ENCODE assay signal across 8 mouse cellular contexts in genomic region chr11:76846011-76846877, GRCm38 (mm10). TPM values are rescaled to one million over a fixed set of nuclear protein-coding genes. Genes with fewer than 3 reads are reported as not detected.
DNase-seq lines count a peak whose midpoint lies in the region; ATAC-seq and TF ChIP-seq lines count a peak whose summit lies in the region.

No protein-coding gene starts in this region.

- TF ChIP-seq CTCF in testis, adult 2 months (IDR thresholded peaks at IDR 0.05; ENCODE audit: control insufficient read depth, insufficient read depth, insufficient replicate concordance, low read depth, low read length), result no peak
- no peak for TF ChIP-seq CTCF in heart, adult 2 months (IDR thresholded peaks at IDR 0.05)

- no peaks in the 10 kb centered on the region for H3K36me3 ChIP-seq in testis, adult 2 months (ENCODE audit: control insufficient read depth, insufficient read depth, low read length)
- peaks cover 18% of the 10 kb centered on the region for H3K36me3 ChIP-seq in heart, adult 2 months (ENCODE audit: control insufficient read depth, insufficient read depth, low read length)
- H3K36me3 ChIP-seq in kidney, embryonic 14.5 days (ENCODE audit: control insufficient read depth, insufficient read depth, low read length), result no peaks in the 10 kb centered on the region

- TF ChIP-seq POLR2A in testis, adult 2 months (IDR thresholded peaks at IDR 0.05; ENCODE audit: control insufficient read depth, low read depth, low read length), result no peak
- TF ChIP-seq POLR2A in heart, adult 2 months (IDR thresholded peaks at IDR 0.05; ENCODE audit: insufficient read depth, low read depth, low read length), result no peak

- peak overlapping the region; percentile 89 for H3K9ac ChIP-seq in heart, adult 2 months (ENCODE audit: low read depth, low read length)
- peak overlapping the region; percentile 96 for H3K9ac ChIP-seq in kidney, embryonic 14.5 days (ENCODE audit: low read depth, low read length)

- no peaks in the 10 kb centered on the region for H3K27me3 ChIP-seq in testis, adult 2 months (ENCODE audit: control insufficient read depth, insufficient read depth, low read length)
- no peaks in the 10 kb centered on the region for H3K27me3 ChIP-seq in heart, adult 2 months (ENCODE audit: control insufficient read depth, insufficient read depth, low read length)
- no peaks in the 10 kb centered on the region for H3K27me3 ChIP-seq in kidney, embryonic 14.5 days (ENCODE audit: control insufficient read depth, insufficient read depth, low read length)

- no peaks in the 10 kb centered on the region for H3K9me3 ChIP-seq in kidney, embryonic 14.5 days (ENCODE audit: control insufficient read depth, low read length)

- H3K4me2 ChIP-seq in kidney, embryonic 14.5 days (replicated peaks; ENCODE audit: low read depth, low read length), result peak overlapping the region; percentile 98

- no peak for TF ChIP-seq EP300 in heart, adult 2 months (IDR thresholded peaks at IDR 0.05; ENCODE audit: insufficient read depth, low read depth, low read length)

- no peaks in the 10 kb centered on the region for H3K79me2 ChIP-seq in heart, adult 2 months (replicated peaks; ENCODE audit: control insufficient read depth, insufficient read depth, low read length)

- ATAC-seq in kidney, embryonic 14.5 days (ENCODE audit: low FRiP score, low TSS enrichment), result peak; percentile 54

- intact Hi-C loops in heart, adult 2 months (cut with DNase I), result loop anchor here (2.0 to 5.0 kb wide), 3 partner anchors 37 to 101 kb away; no protein-coding TSS in a partner anchor

- H3K4me3 ChIP-seq in testis, adult 2 months (ENCODE audit: control insufficient read depth, low read depth, low read length), result peak overlapping the region; percentile 96
- H3K4me3 ChIP-seq in heart, adult 2 months, result peak overlapping the region; percentile 97
- peak overlapping the region; percentile 88 for H3K4me3 ChIP-seq in kidney, embryonic 14.5 days (ENCODE audit: low read length)

- no peak for DNase-seq in testis, postnatal 14 days (ENCODE audit: low spot score)
- DNase-seq in cerebellum, postnatal 14 days, result peak; percentile 59
- DNase-seq in heart, adult 2 months, result peak; percentile 47 to 60
- DNase-seq in lung, postnatal 14 days, result peak; percentile 31
- peak; percentile 29 for DNase-seq in right cerebral cortex, postnatal 14 days
- DNase-seq in ovary, adult 18-20 months (ENCODE audit: low spot score), result no peak

- under 1% methylated on average over 90 of the region's 90 CpGs for WGBS in heart, adult 2 months
- WGBS in kidney, embryonic 14.5 days, result under 1% methylated on average over 77 of the region's 90 CpGs

- peaks cover 2% of the 10 kb centered on the region for H3K4me1 ChIP-seq in testis, adult 2 months (ENCODE audit: control insufficient read depth, insufficient read depth, low read length)
- peaks cover 2% of the 10 kb centered on the region for H3K4me1 ChIP-seq in heart, adult 2 months (ENCODE audit: control insufficient read depth, insufficient read depth, low read length)
- H3K4me1 ChIP-seq in kidney, embryonic 14.5 days (ENCODE audit: control insufficient read depth, insufficient read depth, low read length), result peaks cover 29% of the 10 kb centered on the region

- peak overlapping the region; percentile 89 for H3K27ac ChIP-seq in testis, adult 2 months (ENCODE audit: control insufficient read depth, insufficient read depth, low read depth, low read length)
- peak overlapping the region; percentile 85 for H3K27ac ChIP-seq in heart, adult 2 months
- H3K27ac ChIP-seq in kidney, embryonic 14.5 days (ENCODE audit: low read depth, low read length), result peak overlapping the region; percentile 88

RNA-seq across cellular contexts. Expression of gene Cpd, which starts 0.6 kb away (rescaled TPM):
- polyA plus RNA-seq in testis, adult 2 months (2012; rRNA removed), result 9.5 and 10.4 TPM in 2 replicates
- total RNA-seq in heart, adult 2 months (2021), result 10 to 100 TPM; 34.8 to 39.7 TPM
- polyA plus RNA-seq in heart, adult 2 months (2012; rRNA removed), result 16.8 and 34.5 TPM in 2 replicates
- polyA plus RNA-seq in kidney, embryonic 14.5 days (2014; fragmentation: Nextera tagmentation; extraction: Ambion mirVana), result 22.1 and 35.0 TPM in 2 replicates

RNA-seq across cellular contexts. Expression of gene Tmigd1, which starts 55.7 kb away (rescaled TPM):
- not detected in 2 replicates for polyA plus RNA-seq in testis, adult 2 months (2012; rRNA removed)
- under 1 TPM; 0.47 to 0.57 TPM for total RNA-seq in heart, adult 2 months (2021)
- polyA plus RNA-seq in heart, adult 2 months (2012; rRNA removed), result 0.16 and 0.20 TPM in 2 replicates
- 0.74 and 0.89 TPM in 2 replicates for polyA plus RNA-seq in kidney, embryonic 14.5 days (2014; fragmentation: Nextera tagmentation; extraction: Ambion mirVana)

Comparison
In these comparisons a context has a peak if more than half of its experiments do, and no peak if none do; other contexts are left out.
1. DNase-seq: peak in cerebellum, postnatal 14 days (2 of 2), heart, adult 2 months (2 of 2), lung, postnatal 14 days (single experiment) and right cerebral cortex, postnatal 14 days (single experiment); none in testis, postnatal 14 days (single experiment) and ovary, adult 18-20 months (single experiment).
2. Peak in every context shown above with its lines, with median percentiles within 50 percentile points of each other: H3K27ac ChIP-seq and H3K4me3 ChIP-seq.